Mouse (Mus musculus) lung, embryonic 15.5 days (tissue): ENCODE data around the gene Arr3. TPM values are rescaled to one million over a fixed set of nuclear protein-coding genes. Genes with fewer than 3 reads are reported as not detected.

Source experiments
- ATAC-seq: fragments of 200-750 bp; cut with Nextera tagmentation; 2 replicates; pipeline ENCODE4 v1.8.0; 2017; ENCODE audit warnings: moderate number of reproducible peaks, borderline replicate concordance; ENCODE audit not compliant: low FRiP score, low TSS enrichment; ENCODE audit errors: extremely low read depth
- H3K27ac ChIP-seq: fragments of 300-500 bp; sonication (generic); 2 replicates; pipeline ENCODE4 v1.5.1; 2015; ENCODE audit warnings: moderate library complexity, mild to moderate bottlenecking, inconsistent platforms
- H3K27me3 ChIP-seq: fragments of 300-500 bp; sonication (generic); 2 replicates; pipeline ENCODE4 v1.6.1; 2015; ENCODE audit warnings: inconsistent platforms
- H3K36me3 ChIP-seq: fragments of 300-500 bp; sonication (generic); 2 replicates; pipeline ENCODE4 v1.6.1; 2015; ENCODE audit warnings: inconsistent platforms
- H3K4me1 ChIP-seq: fragments of 300-500 bp; sonication (generic); 2 replicates; pipeline ENCODE4 v1.6.1; 2015; ENCODE audit warnings: inconsistent platforms
- H3K4me2 ChIP-seq: fragments of 300-500 bp; sonication (generic); 2 replicates; pipeline ENCODE4 v1.6.1; 2015; ENCODE audit warnings: inconsistent platforms, mild to moderate bottlenecking, moderate library complexity
- H3K4me3 ChIP-seq: fragments of 300-500 bp; sonication (generic); 2 replicates; pipeline ENCODE4 v1.5.1; 2015; ENCODE audit warnings: mild to moderate bottlenecking, inconsistent platforms
- H3K9ac ChIP-seq: fragments of 300-500 bp; sonication (generic); 2 replicates; pipeline ENCODE4 v1.6.1; 2015; ENCODE audit warnings: inconsistent platforms
- H3K9me3 ChIP-seq: fragments of 300-500 bp; sonication (generic); 2 replicates; pipeline ENCODE4 v1.6.1; 2016; ENCODE audit warnings: inconsistent platforms
- WGBS: fragments of 180-500 bp; shearing (Covaris S2); methylation state at CpG from one replicate; pipeline ENCODE4 v1.1.7; 2015; 5-methylcytosine and 5-hydroxymethylcytosine counted together
- polyA plus RNA-seq: library from polyadenylated mRNA; unstranded; fragments of >200 nt; fragmentation: Nextera tagmentation; extraction: Ambion mirVana; gene quantifications from 2 replicates; pipeline ENCODE4 v1.2.1, GENCODE M21; 2015

Gene Arr3
- polyA plus RNA-seq: not detected in 2 replicates

DNA sequence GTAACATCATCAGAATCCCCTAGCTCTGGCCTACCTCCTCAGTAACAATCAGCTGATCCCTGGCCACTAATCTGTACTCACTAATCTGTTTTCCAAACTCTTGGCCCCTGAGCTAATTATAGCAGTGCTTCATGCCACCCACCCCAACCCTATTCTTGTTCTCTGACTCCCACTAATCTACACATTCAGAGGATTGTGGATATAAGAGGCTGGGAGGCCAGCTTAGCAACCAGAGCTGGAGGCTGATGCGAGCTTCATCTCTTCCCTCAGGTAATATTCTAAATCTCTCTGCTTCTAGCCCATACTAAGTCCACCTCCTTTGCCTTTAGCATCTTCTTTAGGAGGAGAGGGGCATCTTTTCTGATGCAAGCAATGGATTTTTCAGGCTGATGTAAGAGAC, at the start of gene Arr3:
TSS of gene Arr3 (plus strand) at position 184 of the 400 bp plus-strand sequence.
- no peak within 1 kb of the TSS for H3K4me2 ChIP-seq
- WGBS: 75% methylated on average over 1 of the region's 1 CpGs
- no peak within 1 kb of the TSS for H3K27ac ChIP-seq
- H3K4me1 ChIP-seq: no peaks in the 10 kb centered on the region
- no peaks in the 10 kb centered on the region for H3K9me3 ChIP-seq
- H3K9ac ChIP-seq: no peak within 1 kb of the TSS
- no peaks in the 10 kb centered on the region for H3K36me3 ChIP-seq
- no peak for ATAC-seq
- H3K4me3 ChIP-seq: no peak within 1 kb of the TSS
- no peaks in the 10 kb centered on the region; the same call in 1 of the 2 replicates for H3K27me3 ChIP-seq

- H3K36me3 ChIP-seq: no peaks in the 10 kb centered on the region
- WGBS: 61% methylated on average over 3 of the region's 3 CpGs
- no peak overlapping the region for H3K9ac ChIP-seq
- H3K9me3 ChIP-seq: no peaks in the 10 kb centered on the region
- no peak overlapping the region for H3K4me3 ChIP-seq
- no peaks in the 10 kb centered on the region for H3K4me1 ChIP-seq
- no peaks in the 10 kb centered on the region for H3K27me3 ChIP-seq
- H3K27ac ChIP-seq: no peak overlapping the region
- no peak overlapping the region for H3K4me2 ChIP-seq
- no peak for ATAC-seq
Observed at GRCm38 (mm10) chrX:100556026-100556425, 49.3 kb upstream of the Arr3 start.

DNA sequence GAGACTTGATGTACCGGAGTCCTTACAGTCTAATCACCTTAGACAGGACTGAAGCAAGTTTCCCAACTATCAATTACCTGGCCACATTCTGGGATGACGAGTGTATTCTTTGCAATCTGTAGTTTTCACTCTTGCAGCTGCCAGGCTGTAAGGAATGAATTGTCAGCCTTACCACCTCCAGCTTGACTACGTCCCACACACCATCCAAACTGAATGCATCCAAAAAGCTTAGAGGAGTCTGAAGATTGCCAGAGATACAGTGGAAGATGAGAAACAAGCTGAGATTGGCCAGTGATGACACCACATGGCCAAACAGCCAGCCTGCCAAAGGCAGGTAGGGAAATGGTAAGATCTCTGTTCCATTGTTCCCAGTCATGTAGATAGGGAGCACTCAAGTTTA, 39.6 kb upstream of the Arr3 start:
- Histone ChIP-seq H3K9ac (no peak overlapping the region), H3K27me3 (no peaks in the 10 kb centered on the region), H3K4me3 (no peak overlapping the region), H3K36me3 (no peaks in the 10 kb centered on the region), H3K4me1 (no peaks in the 10 kb centered on the region), H3K4me2 (no peak overlapping the region), H3K27ac (no peak overlapping the region), H3K9me3 (no peaks in the 10 kb centered on the region)
- whole genome bisulfite sequencing: 64% methylated on average over 3 of the region's 3 CpGs
- no peak for ATAC-seq

- H3K36me3 ChIP-seq: no peaks in the 10 kb centered on the region
- ATAC-seq: no peak
- H3K27me3 ChIP-seq: no peaks in the 10 kb centered on the region
- no peak within 1 kb of the TSS for H3K4me3 ChIP-seq
- H3K9ac ChIP-seq: no peak within 1 kb of the TSS
- 76% methylated on average over 1 of the region's 1 CpGs for WGBS
- H3K4me1 ChIP-seq: no peaks in the 10 kb centered on the region
- H3K4me2 ChIP-seq: no peak within 1 kb of the TSS
- H3K27ac ChIP-seq: no peak within 1 kb of the TSS
- H3K9me3 ChIP-seq: no peaks in the 10 kb centered on the region
Observed at GRCm38 (mm10) chrX:100571951-100572350, 33.3 kb upstream of the Arr3 start, which contains the start of gene Awat1. Awat1 (plus strand) TSS chrX:100572251.

- H3K9me3 ChIP-seq: no peaks in the 10 kb centered on the region
- H3K9ac ChIP-seq: no peak within 1 kb of the TSS
- no peak for ATAC-seq
- H3K4me2 ChIP-seq: no peak within 1 kb of the TSS
- H3K4me3 ChIP-seq: no peak within 1 kb of the TSS
- no peak within 1 kb of the TSS for H3K27ac ChIP-seq
- 47% methylated on average over 4 of the region's 4 CpGs for WGBS
- H3K27me3 ChIP-seq: peaks cover 8% of the 10 kb centered on the region
- H3K36me3 ChIP-seq: no peaks in the 10 kb centered on the region
- no peaks in the 10 kb centered on the region for H3K4me1 ChIP-seq
Observed at GRCm38 (mm10) chrX:100594791-100595190, 10.5 kb upstream of the Arr3 start, which contains the start of gene P2ry4. P2ry4 (minus strand) TSS chrX:100594869.

DNA sequence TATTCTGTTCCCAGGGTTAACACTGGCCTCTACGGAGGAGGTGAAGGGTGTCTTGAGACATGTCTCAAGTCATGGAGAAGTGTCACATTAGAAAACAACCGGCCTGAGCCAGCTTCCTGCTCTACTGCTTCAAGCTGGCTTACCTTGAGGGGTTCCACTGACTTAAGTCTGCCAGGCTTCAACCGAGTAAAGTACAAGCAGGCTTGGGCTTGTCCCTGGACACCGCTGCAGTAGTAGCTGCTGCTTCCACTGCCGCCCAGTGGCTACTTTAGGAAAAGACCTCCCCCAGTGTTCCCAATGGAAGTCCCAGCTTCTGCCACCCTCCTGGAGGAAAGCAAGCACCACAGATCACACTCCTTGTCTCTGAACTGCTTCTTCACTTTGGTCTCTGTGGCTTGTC, 7.9 kb upstream of the Arr3 start:
- H3K9ac ChIP-seq: no peak overlapping the region
- WGBS: 24% methylated on average over 5 of the region's 5 CpGs
- peaks cover 9% of the 10 kb centered on the region for H3K27me3 ChIP-seq
- no peak overlapping the region for H3K4me2 ChIP-seq
- H3K4me3 ChIP-seq: no peak overlapping the region
- ATAC-seq: no peak
- no peaks in the 10 kb centered on the region for H3K9me3 ChIP-seq
- H3K36me3 ChIP-seq: no peaks in the 10 kb centered on the region
- H3K4me1 ChIP-seq: no peaks in the 10 kb centered on the region
- H3K27ac ChIP-seq: no peak overlapping the region

- Histone ChIP-seq H3K27me3 (peaks cover 9% of the 10 kb centered on the region; the same call in 1 of the 2 replicates), H3K4me3 (no peak overlapping the region), H3K4me2 (no peak overlapping the region), H3K27ac (no peak overlapping the region), H3K9me3 (no peaks in the 10 kb centered on the region), H3K36me3 (no peaks in the 10 kb centered on the region), H3K9ac (no peak overlapping the region), H3K4me1 (no peaks in the 10 kb centered on the region)
- no peak for ATAC-seq
- WGBS: 67% methylated on average over 4 of the region's 4 CpGs
Observed at GRCm38 (mm10) chrX:100599755-100600154, 5.5 kb upstream of the Arr3 start.

GRCm38 (mm10) chrX:100618488-100618887, 13.2 kb downstream of the Arr3 start:
- H3K27ac ChIP-seq: no peak overlapping the region
- no peak overlapping the region for H3K4me3 ChIP-seq
- no peak for ATAC-seq
- no peak overlapping the region for H3K4me2 ChIP-seq
- H3K9me3 ChIP-seq: no peaks in the 10 kb centered on the region
- H3K36me3 ChIP-seq: no peaks in the 10 kb centered on the region
- H3K9ac ChIP-seq: no peak overlapping the region
- 52% methylated on average over 3 of the region's 3 CpGs for WGBS
- H3K27me3 ChIP-seq: peaks cover 5% of the 10 kb centered on the region; the same call in 1 of the 2 replicates
- no peaks in the 10 kb centered on the region for H3K4me1 ChIP-seq

DNA sequence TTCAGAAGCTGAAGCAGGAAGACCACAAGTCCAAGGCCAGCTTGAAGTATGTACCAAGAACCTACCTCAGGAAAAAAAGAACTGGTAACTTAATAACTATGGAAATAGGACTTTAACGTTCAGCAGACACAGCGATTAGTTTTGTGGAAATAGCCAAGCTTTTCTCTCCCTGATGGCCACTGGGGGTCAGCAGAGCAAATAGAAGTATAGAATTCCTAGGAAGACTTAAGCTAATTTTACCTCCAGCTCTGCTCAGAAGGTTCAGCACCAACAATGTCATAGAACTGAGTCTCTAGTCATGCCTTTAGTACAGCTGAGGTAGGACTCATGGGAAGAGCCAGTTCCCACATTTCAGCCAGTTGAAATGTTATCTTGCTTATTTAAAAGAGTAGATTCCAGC, 16.1 kb downstream of the Arr3 start:
- Histone ChIP-seq H3K4me3 (no peak overlapping the region), H3K27ac (no peak overlapping the region), H3K4me1 (no peaks in the 10 kb centered on the region), H3K36me3 (no peaks in the 10 kb centered on the region), H3K9ac (no peak overlapping the region), H3K9me3 (no peaks in the 10 kb centered on the region), H3K4me2 (no peak overlapping the region), H3K27me3 (peaks cover 5% of the 10 kb centered on the region; the same call in 1 of the 2 replicates)
- ATAC-seq: no peak
- WGBS: 74% methylated on average over 2 of the region's 2 CpGs

GRCm38 (mm10) chrX:100624242-100624641, 18.9 kb downstream of the Arr3 start:
- H3K27ac ChIP-seq: no peak overlapping the region
- H3K9ac ChIP-seq: no peak overlapping the region
- H3K36me3 ChIP-seq: no peaks in the 10 kb centered on the region
- H3K4me3 ChIP-seq: no peak overlapping the region
- no peaks in the 10 kb centered on the region for H3K27me3 ChIP-seq
- ATAC-seq: no peak
- 91% methylated on average over 4 of the region's 4 CpGs for WGBS
- no peaks in the 10 kb centered on the region for H3K9me3 ChIP-seq
- no peaks in the 10 kb centered on the region for H3K4me1 ChIP-seq
- no peak overlapping the region for H3K4me2 ChIP-seq

GRCm38 (mm10) chrX:100625146-100625545, 19.8 kb downstream of the Arr3 start:
- Histone ChIP-seq H3K9me3 (no peaks in the 10 kb centered on the region), H3K4me2 (peak overlapping the region; percentile 53), H3K4me1 (no peaks in the 10 kb centered on the region), H3K27me3 (no peaks in the 10 kb centered on the region), H3K27ac (no peak overlapping the region), H3K4me3 (peak overlapping the region; percentile 63), H3K36me3 (no peaks in the 10 kb centered on the region), H3K9ac (no peak overlapping the region; the same call in 1 of the 2 replicates)
- WGBS: 31% methylated on average over 7 of the region's 7 CpGs
- no peak for ATAC-seq

- H3K4me1 ChIP-seq: no peaks in the 10 kb centered on the region
- WGBS: 31% methylated on average over 3 of the region's 3 CpGs
- ATAC-seq: no peak
- peak within 1 kb of the TSS; percentile 63 for H3K4me3 ChIP-seq
- peak within 1 kb of the TSS; percentile 79 for H3K27ac ChIP-seq
- no peaks in the 10 kb centered on the region for H3K9me3 ChIP-seq
- H3K27me3 ChIP-seq: no peaks in the 10 kb centered on the region
- peak within 1 kb of the TSS; percentile 63 for H3K4me2 ChIP-seq
- H3K36me3 ChIP-seq: no peaks in the 10 kb centered on the region
- peak within 1 kb of the TSS; percentile 62 for H3K9ac ChIP-seq
Observed at GRCm38 (mm10) chrX:100625546-100625801, 20.2 kb downstream of the Arr3 start, which contains the start of gene Kif4. Kif4 (plus strand) TSS chrX:100625737.
